10 mouse cellular contexts compared by ENCODE assay signal in the genomic region with DNA sequence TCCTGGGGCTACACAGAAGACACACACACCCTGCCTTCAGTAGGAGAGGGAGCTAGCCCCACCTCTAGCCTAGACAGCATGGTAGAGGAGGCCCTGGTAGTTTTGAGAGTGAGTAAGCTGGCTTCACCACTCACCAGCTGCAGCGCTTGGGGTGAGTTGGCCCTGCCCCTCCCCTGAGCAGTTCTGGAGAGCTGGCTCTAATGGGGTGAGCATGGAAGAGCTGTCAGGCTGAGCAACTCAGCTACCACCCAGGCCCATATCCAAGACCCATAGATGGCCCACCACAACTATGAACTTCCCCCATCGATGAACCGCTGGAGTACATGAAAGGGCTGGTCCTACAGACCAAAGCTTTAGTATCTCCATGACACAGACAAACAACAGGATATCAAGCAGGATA.
"Had no signal": no experiment of that assay in that cellular context is flagged by ENCODE, and none has a peak within 500 bp of the region (broad histone marks: within the 10 kb centered on the region; RNA-seq: fewer than 3 reads in every experiment).

No protein-coding gene starts in this region.

- H3K9me3 ChIP-seq: intestine, embryonic 15.5 days; limb, embryonic 15.5 days; midbrain, embryonic 13.5 days; stomach, embryonic 15.5 days had no signal

- ATAC-seq: intestine, embryonic 15.5 days; midbrain, embryonic 13.5 days had no signal

- H3K4me3 ChIP-seq: intestine, embryonic 15.5 days; limb, embryonic 15.5 days; midbrain, embryonic 13.5 days; stomach, embryonic 15.5 days had no signal

- H3K27me3 ChIP-seq: intestine, embryonic 15.5 days; limb, embryonic 15.5 days; midbrain, embryonic 13.5 days; stomach, embryonic 15.5 days had no signal

- DNase-seq: kidney, adult 2 months; kidney, postnatal 25 days; layer of hippocampus, postnatal 36 days; right cerebral cortex, postnatal 14 days; thymus, adult 2 months; thymus, postnatal 25 days had no signal

- H3K27ac ChIP-seq: intestine, embryonic 15.5 days; limb, embryonic 15.5 days; midbrain, embryonic 13.5 days; stomach, embryonic 15.5 days had no signal

- H3K9ac ChIP-seq: intestine, embryonic 15.5 days; limb, embryonic 15.5 days; midbrain, embryonic 13.5 days; stomach, embryonic 15.5 days had no signal

- H3K4me1 ChIP-seq: intestine, embryonic 15.5 days; limb, embryonic 15.5 days; midbrain, embryonic 13.5 days; stomach, embryonic 15.5 days had no signal

- H3K4me2 ChIP-seq: intestine, embryonic 15.5 days; limb, embryonic 15.5 days; midbrain, embryonic 13.5 days; stomach, embryonic 15.5 days had no signal
